Mouse (Mus musculus): ENCODE measurements at regions not wholly inside any gene's neighbourhood (a gene's known extent, or its start where the extent isn't known, plus 50 kb on each side); places are given as distances from the start of the nearest gene placed in this dataset.

DNA sequence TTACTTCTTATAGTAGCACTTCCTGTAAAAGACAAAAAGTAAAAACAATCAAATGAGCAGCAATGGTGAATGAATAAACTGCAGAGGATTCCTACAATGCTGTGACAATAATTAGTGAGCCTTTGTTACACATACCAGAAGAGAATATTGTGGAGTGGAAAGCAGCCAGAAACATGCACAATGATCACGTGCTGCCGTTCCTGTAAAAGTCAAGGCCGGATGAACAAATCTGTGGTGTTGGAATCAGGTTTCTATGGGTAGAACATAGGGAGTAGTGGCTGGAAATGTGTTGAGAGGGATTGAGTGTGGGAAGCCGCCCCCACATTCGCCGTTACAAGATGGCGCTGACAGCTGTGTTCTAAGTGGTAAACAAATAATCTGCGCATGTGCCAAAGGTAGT is 112.3 kb upstream of the Prdm1 start:
- TF ChIP-seq MYOD1 (IDR thresholded peaks at IDR 0.05; ENCODE audit: control insufficient read depth, insufficient read length, low read depth) (no peak), CTCF (IDR thresholded peaks at IDR 0.05; ENCODE audit: control insufficient read depth, insufficient read depth, insufficient read length) (no peak), USF1 (IDR thresholded peaks at IDR 0.05; ENCODE audit: low read depth) (peak; percentile 51), FOSL1 (IDR thresholded peaks at IDR 0.05; ENCODE audit: insufficient read depth, low read length, poor library complexity, severe bottlenecking) (no peak), CEBPB (IDR thresholded peaks at IDR 0.05; ENCODE audit: low read depth) (no peak)
